26 mouse cellular contexts compared by ENCODE assay signal in the genomic region with DNA sequence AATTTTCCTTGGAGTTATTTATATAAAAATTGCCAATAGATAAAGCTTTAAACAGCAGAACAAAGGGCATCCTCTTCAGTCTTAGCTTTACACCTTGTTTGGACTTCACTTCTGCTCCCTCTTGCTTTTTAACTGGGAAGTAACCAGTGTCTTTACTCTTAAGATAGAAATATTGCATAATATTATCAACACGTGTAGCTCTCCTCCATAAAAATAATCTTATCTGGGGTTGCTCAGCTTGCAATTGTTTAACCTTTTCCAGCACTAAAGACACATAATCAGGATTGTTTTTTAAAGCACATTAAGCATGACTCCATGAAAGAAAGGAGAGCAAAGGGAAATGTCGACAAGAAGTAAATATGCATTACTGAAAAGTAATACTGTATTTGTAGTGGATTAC.
"Had no signal": no experiment of that assay in that cellular context is flagged by ENCODE, and none has a peak within 500 bp of the region (broad histone marks: within the 10 kb centered on the region; RNA-seq: fewer than 3 reads in every experiment).

No protein-coding gene starts in this region.

- H3K4me3 ChIP-seq: heart, adult 2 months; heart, embryonic 12.5 days; hindbrain, embryonic 10.5 days; hindbrain, embryonic 12.5 days; kidney, embryonic 15.5 days; limb, embryonic 13.5 days; limb, embryonic 15.5 days; liver, embryonic 12.5 days had no signal

- DNase-seq: gastrocnemius, postnatal 14 days; gastrocnemius, postnatal 36 days; heart, adult 11 months; heart, adult 2 months; heart, postnatal 10 days; heart, postnatal 4 days; kidney, adult 11 months; kidney, adult 2 months; kidney, adult 9 months; kidney, postnatal 14 days; kidney, postnatal 36 days; layer of hippocampus, adult 9-11 months; layer of hippocampus, postnatal 36 days; left cerebral cortex, postnatal 4 days had no signal

- H3K9ac ChIP-seq: heart, embryonic 12.5 days; hindbrain, embryonic 12.5 days; hindbrain, embryonic 14.5 days; kidney, embryonic 15.5 days; limb, embryonic 13.5 days; limb, embryonic 15.5 days; liver, embryonic 12.5 days; liver, embryonic 14.5 days had no signal

- H3K9me3 ChIP-seq: heart, embryonic 12.5 days; hindbrain, embryonic 10.5 days; hindbrain, embryonic 12.5 days; kidney, embryonic 15.5 days; limb, embryonic 13.5 days; limb, embryonic 15.5 days; liver, embryonic 12.5 days had no signal

- H3K4me2 ChIP-seq: heart, embryonic 12.5 days; hindbrain, embryonic 12.5 days; hindbrain, embryonic 14.5 days; kidney, embryonic 15.5 days; limb, embryonic 13.5 days; limb, embryonic 15.5 days; liver, embryonic 12.5 days had no signal

- H3K27me3 ChIP-seq: heart, embryonic 12.5 days; hindbrain, embryonic 12.5 days; kidney, embryonic 15.5 days; limb, embryonic 13.5 days; limb, embryonic 15.5 days; liver, embryonic 12.5 days had no signal

- H3K4me1 ChIP-seq: heart, embryonic 12.5 days; hindbrain, embryonic 10.5 days; hindbrain, embryonic 12.5 days; kidney, embryonic 15.5 days; limb, embryonic 13.5 days; limb, embryonic 15.5 days; liver, embryonic 12.5 days had no signal

- ATAC-seq: hindbrain, embryonic 16.5 days; inflammation-experienced regulatory T-cells, adult 6 months; liver, embryonic 12.5 days had no signal

- H3K27ac ChIP-seq: heart, adult 2 months; hindbrain, embryonic 10.5 days; hindbrain, embryonic 12.5 days; hindbrain, embryonic 14.5 days; kidney, embryonic 15.5 days; kidney, postnatal 0 days; limb, embryonic 13.5 days; limb, embryonic 15.5 days; liver, embryonic 12.5 days; liver, embryonic 14.5 days had no signal
